Mouse (Mus musculus): ENCODE results near the gene Bicc1.
"Not testable (repeated sequence)": the region's sequence is repeated elsewhere in the genome, so short reads cannot be mapped to it uniquely, and the experiment has no call there.

- not testable (repeated sequence) for TF ChIP-seq EP300 (IDR thresholded peaks at IDR 0.05; ENCODE audit: insufficient read depth, low read depth, low read length); POLR2A (IDR thresholded peaks at IDR 0.05; ENCODE audit: insufficient read depth, low read depth, low read length); CTCF (IDR thresholded peaks at IDR 0.05)
Observed at GRCm38 (mm10) chr10:70946121-70946520, 213.4 kb downstream of the Bicc1 start.

All from heart, adult 2 months (tissue).